Mouse (Mus musculus): Measurements from ENCODE around the gene Cldn2.
A peak's percentile ranks its signal among the peaks of the same experiment; 100 is the strongest.
"Not testable (repeated sequence)": the region's sequence is repeated elsewhere in the genome, so short reads cannot be mapped to it uniquely, and the experiment has no call there.

The Cldn2 gene

DNA sequence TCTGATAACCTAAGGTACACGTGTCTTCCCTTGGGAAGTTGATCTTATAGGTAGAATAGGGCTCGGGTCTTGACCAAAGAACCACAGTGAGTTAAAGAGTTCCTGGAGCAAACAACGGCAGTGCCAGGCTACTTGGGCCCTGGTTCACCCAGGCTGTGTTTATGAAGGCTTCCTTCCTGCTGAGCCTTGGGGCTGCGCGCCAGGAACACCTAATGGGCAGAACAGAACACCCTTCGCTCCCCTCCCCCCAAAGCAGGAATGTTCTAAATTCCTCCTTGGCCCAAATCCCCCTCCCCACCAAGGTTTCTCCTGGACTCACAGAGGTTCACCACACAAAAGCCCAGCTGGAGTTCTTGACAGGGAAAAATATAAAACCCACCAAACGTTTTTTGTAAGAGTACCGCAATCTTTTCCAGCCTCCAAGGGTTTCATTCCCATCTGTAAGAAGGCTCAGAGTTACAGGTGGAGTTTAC lies at the start of gene Cldn2:
Gene Cldn2 (plus strand): TSS at position 423 of the 473 bp plus-strand sequence.
- no peak for DNase-seq (ENCODE audit: extremely low read depth, low read depth)

GRCm38 (mm10) chrX:139751855-139752254 lies 48.8 kb upstream of the Cldn2 start:
- peak; percentile 21 for DNase-seq (ENCODE audit: extremely low read depth, low read depth)

GRCm38 (mm10) chrX:139758634-139759033 lies 42.0 kb upstream of the Cldn2 start:
- not testable (repeated sequence) for DNase-seq (ENCODE audit: extremely low read depth, low read depth)

- peak; percentile 61 for DNase-seq (ENCODE audit: extremely low read depth, low read depth)
These were observed 38.1 kb upstream of the Cldn2 start for GRCm38 (mm10) chrX:139762546-139762945.

DNA sequence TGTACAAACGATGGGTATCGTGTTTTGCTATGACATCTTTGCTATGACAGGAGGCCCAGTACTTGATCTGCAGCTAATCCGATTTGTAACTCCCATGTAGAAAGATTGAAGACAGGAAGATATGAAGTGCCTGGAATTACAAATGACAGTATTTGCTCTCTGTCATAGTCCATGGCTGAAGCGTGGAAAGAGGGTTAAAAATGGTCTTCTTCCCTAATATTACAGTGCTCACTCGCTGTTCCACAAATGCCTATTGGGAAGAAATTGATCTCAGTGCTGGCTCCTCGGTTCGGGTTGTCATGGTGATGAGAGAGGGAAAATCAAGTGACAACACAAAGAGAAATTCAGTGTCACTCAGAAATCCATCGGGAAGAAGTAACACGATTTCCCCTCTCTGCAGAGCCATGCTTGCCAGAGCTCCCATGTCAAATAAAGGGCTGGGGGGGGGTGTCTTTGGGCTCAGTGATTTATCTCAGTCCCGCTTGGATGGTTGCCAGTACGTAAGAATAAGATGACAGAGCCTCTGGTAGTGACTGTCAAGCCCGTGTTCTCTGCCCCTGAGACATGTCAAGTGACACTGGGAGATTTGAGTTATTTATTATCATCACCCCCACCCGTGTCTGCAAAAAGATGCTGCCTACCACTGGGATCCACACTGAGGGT lies 30.5 kb upstream of the Cldn2 start:
- DNase-seq (ENCODE audit: extremely low read depth, low read depth), result no peak

DNA sequence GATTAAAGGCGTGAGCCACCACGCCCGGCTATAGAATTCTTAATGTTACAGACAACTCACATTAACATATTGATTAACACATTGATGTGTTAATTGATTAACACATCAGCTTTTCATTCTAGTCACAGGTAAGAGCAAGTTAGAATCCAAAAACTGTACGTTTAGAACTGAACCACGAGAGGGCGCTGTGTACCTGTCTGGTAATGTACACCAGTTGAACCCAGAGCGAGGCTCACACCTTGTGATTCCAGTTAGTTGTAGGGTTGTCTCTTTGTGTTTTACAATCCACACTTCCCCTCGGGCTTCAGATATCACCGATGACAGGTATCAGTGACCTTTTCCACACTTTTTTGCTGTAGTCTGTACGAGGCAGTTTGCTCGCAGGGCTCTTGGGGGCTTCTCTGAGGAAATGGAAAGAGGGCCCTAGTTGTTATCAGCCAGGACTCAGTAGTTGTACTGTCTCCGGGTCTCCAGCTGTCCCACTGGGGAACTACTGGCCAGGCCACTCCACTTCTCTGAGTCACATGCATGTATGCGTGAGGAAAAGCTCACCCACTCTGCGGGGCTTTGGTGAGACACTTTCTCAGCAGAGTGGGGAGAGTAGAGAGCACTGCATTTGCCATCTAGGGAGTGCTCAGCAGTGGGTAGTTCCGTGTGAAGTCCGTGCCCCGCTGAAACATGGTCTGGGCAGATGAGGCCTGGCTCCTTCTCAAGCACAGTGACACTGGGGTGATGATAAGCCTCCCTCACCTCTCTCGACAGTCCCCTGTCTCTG lies 26.1 kb upstream of the Cldn2 start:
- DNase-seq (ENCODE audit: extremely low read depth, low read depth), result peak; percentile 61

DNA sequence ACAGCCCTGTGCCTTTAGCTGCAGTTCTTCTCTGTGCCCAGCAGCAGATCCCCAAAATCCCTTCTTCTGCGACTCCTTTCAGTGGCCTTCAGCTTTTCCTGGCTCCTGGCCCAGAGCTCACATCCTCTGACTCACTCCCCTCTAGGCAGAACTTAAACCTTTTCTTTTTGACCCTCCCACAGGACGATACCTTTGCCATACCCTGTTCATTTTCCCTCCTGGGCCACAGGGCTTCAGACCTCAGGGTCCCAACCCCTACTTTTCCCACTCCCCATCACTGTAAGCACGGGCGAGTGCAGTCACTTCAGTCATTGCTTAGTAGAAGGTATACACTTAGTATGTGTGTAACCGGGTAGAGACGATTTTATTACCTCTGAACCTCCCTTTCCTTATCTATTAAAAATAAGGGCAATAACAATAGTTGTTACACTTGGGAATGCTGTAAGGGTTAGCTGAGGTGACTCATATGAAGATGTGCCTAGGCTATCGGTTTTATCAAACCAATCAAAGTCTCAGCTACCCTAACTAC lies 25.5 kb upstream of the Cldn2 start:
- DNase-seq (ENCODE audit: extremely low read depth, low read depth), result no peak

GRCm38 (mm10) chrX:139777357-139777756 lies 23.3 kb upstream of the Cldn2 start:
- no peak for DNase-seq (ENCODE audit: extremely low read depth, low read depth)

GRCm38 (mm10) chrX:139778886-139779285 lies 21.7 kb upstream of the Cldn2 start:
- DNase-seq (ENCODE audit: extremely low read depth, low read depth), result no peak

GRCm38 (mm10) chrX:139779401-139779800 lies 21.2 kb upstream of the Cldn2 start:
- DNase-seq (ENCODE audit: extremely low read depth, low read depth), result no peak

DNA sequence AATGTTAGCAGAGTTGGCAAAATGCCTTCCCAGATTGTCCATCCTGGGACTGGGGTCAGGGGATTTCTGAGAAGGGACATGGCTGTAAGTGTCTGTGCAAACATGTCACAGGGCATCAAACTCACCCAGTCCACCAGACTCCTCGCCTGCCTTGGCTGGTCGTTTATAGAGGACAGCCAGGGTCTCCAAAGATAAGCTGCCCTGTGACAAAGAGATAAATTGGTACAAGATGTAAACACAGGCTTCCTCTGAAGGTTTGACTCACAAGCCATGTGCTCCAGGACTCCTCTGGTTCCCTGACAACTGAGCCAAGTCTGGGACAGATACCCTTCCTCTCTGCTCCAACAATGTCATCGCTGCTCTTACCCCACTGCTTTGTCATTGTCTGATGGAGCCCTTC lies 19.6 kb upstream of the Cldn2 start:
- no peak for DNase-seq (ENCODE audit: extremely low read depth, low read depth)

DNA sequence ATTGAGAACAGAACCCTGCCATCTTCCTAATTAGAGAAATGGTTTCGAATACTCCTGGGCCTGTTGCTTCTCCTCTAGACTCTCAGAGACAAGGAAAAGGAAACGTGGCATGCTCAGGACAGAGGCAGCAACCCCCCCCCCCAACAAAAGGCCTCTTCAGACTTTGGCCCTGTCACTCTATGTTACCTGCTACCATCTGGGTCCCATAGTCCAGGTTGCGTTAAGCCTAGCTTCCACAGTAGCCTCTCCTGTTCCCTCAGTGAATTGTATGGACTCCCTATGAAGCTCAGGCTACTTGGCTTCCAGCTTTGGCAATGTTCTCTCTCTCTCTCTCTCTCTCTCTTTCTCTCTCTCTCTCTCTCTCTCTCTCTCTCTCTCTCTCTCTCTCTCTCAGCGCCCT lies 19.1 kb upstream of the Cldn2 start:
- no peak for DNase-seq (ENCODE audit: extremely low read depth, low read depth)

GRCm38 (mm10) chrX:139782278-139783044 lies 18.2 kb upstream of the Cldn2 start, which contains the start of gene Ripply1:
Gene Ripply1 (minus strand): TSS chrX:139782353.
- no peak for DNase-seq (ENCODE audit: extremely low read depth, low read depth)

- DNase-seq (ENCODE audit: extremely low read depth, low read depth), result no peak
These were observed 17.6 kb upstream of the Cldn2 start for GRCm38 (mm10) chrX:139783045-139783422.

- DNase-seq (ENCODE audit: extremely low read depth, low read depth), result no peak
These were observed 14.9 kb upstream of the Cldn2 start for GRCm38 (mm10) chrX:139785764-139786163.

DNA sequence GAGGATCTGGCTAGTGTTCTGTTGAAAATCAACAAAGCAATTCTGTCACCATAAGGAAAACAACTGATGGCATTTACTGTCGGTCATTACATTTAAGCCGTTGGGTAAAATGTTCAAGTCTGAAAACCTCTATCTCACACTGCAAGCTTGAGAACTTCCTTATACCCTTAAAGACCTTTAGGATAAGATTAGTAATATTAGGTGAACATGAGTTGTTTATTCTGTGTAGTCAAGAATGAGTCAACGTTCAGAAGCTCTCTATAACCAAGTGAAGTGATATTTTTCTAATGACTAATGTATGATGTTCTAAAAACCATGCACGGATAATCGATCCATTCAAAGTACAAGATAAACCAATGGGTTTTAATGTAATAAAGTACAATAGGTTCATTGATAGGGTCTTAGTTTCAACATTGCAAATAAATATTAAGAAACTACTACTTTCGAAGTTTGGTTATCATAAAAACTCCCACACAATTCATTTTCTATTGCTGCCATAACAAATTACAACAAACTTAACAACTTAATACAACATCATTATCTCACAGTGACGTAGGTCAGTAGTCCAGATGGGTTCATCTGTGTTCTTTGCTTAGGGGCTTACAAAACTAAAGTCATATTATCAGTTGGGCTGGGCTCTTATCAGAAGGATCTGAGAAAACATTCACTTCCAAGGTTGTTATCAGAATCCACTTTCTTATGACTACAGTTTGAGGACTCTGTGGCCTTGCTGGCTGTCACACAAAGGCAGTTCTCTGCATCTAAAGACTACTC lies 6.4 kb upstream of the Cldn2 start:
- DNase-seq (ENCODE audit: extremely low read depth, low read depth), result no peak

- no peak for DNase-seq (ENCODE audit: extremely low read depth, low read depth)
These were observed 4.6 kb upstream of the Cldn2 start for GRCm38 (mm10) chrX:139796037-139796436.

DNA sequence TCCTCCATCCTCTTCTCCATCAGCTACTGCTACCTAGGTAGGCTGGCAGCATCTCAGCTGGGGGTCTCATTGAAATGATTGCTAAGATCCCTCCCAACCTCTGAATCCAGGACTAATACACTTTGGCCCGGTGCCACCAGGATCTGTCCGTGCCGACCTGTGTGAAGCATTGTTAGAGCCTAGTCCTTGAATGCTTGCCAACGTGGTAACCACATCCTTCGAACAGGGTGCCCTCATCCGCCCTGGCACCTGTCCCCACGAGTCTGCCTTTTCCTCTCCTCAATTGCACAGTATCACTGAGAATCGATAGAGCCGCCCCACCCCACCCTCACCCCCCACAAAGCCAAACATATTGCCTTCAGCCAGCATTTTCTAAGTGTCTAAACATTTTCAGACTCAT lies 2.8 kb upstream of the Cldn2 start:
- no peak for DNase-seq (ENCODE audit: extremely low read depth, low read depth)

DNA sequence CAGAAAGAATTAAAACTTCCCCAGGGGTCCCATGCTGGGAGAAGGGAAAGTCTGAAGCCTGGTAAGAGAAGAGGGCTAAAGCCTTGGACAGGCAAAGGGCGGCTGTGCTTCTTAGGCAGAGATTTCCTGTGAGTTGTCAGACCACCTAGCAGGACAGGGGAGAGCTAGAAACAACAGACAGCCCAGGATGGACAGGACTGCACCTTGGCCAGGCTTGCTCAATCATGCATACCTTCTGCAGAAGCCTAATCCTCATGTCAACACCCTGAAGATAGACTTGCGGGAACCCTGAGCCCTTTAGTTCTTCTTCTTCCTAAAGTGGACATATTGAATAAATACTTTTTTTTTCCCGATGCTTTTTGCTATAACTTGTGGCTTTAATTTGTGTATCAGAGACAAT lies 675 bp upstream of the Cldn2 start:
- no peak for DNase-seq (ENCODE audit: extremely low read depth, low read depth)

DNA sequence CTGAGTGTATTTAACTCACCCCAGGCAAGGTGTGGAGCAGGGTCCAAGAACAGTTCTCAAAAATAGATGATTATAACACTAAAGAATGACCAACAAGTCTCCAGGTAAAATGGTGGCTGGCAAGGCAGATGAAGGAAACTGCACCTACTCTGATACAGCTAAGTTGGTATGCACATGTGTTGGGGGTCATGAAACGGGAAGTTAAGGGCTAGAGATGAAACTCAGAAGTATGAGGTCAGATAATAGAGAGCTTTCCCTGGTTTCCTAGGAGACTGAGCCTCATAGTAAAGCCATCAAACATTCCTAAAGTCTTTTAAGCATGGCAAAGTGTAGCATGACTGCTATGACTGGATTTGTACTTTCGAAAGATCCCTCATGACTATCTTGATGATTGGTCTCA lies 2.4 kb downstream of the Cldn2 start:
- DNase-seq (ENCODE audit: extremely low read depth, low read depth), result no peak

DNA sequence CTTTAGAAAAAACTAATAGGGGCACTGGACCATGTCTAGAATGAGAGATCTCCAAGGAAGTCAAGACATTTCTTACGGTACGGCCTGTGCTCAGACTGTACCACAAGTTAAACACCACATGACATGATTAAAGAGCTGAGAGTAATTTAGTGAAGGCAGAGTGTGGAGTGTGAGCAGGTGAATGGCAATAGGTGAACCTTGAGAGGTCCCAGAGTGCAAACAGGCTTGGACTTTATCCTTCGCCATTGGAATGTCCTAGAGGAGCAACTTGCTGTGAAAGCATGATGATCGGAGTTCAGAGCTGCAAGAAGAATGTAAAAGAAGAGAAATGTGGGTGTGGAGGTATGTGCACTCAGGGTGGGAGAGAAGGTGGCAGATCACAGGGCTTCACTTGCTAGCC lies 5.3 kb downstream of the Cldn2 start:
- DNase-seq (ENCODE audit: extremely low read depth, low read depth), result no peak

All from MEL-GATA-1-ER (cell line).